Mouse (Mus musculus) embryonic fibroblast, embryonic 13.5 days (primary cell): ENCODE data around the gene Slc25a26.

Experiments used
- CTCF ChIP-seq: IDR thresholded peaks from 2 replicates; pipeline ENCODE4 v1.5.1; 2011; ENCODE audit warnings: mild to moderate bottlenecking, control low read depth, low read length, moderate library complexity, borderline replicate concordance; ENCODE audit not compliant: insufficient read depth
- POLR2A ChIP-seq: IDR thresholded peaks from 2 replicates; pipeline ENCODE4 v1.6.1; 2011; ENCODE audit warnings: low read depth, mild to moderate bottlenecking, control low read depth, low read length, moderate library complexity

GRCm38 (mm10) chr6:94613235-94613895 is 113.2 kb downstream of the Slc25a26 start:
- TF ChIP-seq CTCF, result no peak
- no peak for TF ChIP-seq POLR2A
